Mouse (Mus musculus) heart, postnatal 10 days (tissue): ENCODE data around the gene Erbb4. TPM values are rescaled to one million over a fixed set of nuclear protein-coding genes. Genes with fewer than 3 reads are reported as not detected.
A peak's percentile ranks its signal among the peaks of the same experiment; 100 is the strongest.

Experiments
- DNase-seq, 2 experiments: peaks; one replicate each; pipeline ENCODE4 v3.0.0; 2021
- intact Hi-C: fragments of 180-260 bp; cut with DNase I; formaldehyde crosslinking; loops from one replicate; pipeline ENCODE4 v1.15.1; 2025
- total RNA-seq, 2 experiments: library from RNA; stranded (reverse); gene quantifications; 2 replicates each; pipeline ENCODE4 v1.2.3; 2021

The Erbb4 gene
- total RNA-seq, 2 experiments from 2014 or later: 18.6 to 22.4 TPM

- intact Hi-C loops: no loop called here
- no peak for DNase-seq
These were observed 61.5 kb downstream of the Erbb4 start for GRCm38 (mm10) chr1:69046228-69046978.

- intact Hi-C loops: no loop called here
- no peak for DNase-seq
These were observed 80.0 kb downstream of the Erbb4 start for GRCm38 (mm10) chr1:69027816-69028215.

DNA sequence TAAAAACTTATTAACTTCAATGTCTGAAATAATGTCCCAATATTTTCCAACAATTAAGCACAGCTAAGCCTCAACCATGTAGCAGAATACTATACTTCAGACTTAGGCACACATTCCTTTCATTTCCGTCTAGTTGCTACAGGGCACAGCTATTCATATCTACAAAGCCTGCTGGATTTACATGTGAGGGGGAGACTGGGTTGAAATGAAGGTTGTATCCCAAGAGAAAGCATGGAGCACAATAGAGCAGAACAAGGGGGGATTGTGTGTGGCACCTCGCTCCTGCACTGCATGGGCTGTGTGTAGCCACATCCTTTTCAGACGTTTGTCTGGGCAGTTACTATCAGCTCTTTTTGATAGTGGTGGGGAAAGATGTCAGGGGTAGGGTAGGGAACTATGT is 83.0 kb downstream of the Erbb4 start:
- intact Hi-C loops: no loop called here
- DNase-seq: peak; percentile 6 to 19

DNA sequence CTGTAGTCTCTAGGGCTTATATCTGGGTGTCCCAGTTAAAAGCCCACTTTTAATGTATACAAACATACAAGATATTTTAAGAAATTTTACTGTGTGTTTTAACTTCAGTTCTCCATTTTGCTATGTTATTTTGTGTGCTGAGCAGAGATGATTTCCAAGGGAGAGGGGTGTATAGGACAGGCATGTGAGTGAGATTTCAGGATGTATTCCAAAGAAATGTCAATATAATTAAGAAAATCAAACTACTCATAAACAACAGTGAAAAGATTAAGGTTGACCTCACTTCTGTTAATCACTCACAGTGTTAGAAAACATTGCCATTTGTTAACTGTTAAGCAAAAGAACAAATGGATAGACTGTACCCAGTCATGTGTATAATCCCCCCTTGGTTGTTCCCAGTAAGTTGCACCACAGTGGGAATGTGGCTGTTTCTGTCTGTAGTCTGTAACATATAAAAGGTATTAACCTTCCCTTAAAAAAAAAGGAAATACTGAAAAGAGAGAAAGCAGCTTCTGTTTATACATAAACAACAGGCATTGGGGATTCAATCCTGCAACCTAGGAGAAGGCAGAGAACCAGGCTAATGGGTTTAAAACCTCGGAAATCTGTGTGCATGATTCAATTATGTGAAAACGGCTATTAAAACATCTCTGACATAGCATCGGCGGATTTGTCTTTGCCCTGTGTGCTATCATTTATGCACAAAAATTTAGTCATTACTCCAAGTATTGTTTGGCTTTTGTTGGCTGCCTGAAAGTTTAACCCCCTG is 84.5 kb downstream of the Erbb4 start:
- intact Hi-C loops: no loop called here
- DNase-seq: no peak

DNA sequence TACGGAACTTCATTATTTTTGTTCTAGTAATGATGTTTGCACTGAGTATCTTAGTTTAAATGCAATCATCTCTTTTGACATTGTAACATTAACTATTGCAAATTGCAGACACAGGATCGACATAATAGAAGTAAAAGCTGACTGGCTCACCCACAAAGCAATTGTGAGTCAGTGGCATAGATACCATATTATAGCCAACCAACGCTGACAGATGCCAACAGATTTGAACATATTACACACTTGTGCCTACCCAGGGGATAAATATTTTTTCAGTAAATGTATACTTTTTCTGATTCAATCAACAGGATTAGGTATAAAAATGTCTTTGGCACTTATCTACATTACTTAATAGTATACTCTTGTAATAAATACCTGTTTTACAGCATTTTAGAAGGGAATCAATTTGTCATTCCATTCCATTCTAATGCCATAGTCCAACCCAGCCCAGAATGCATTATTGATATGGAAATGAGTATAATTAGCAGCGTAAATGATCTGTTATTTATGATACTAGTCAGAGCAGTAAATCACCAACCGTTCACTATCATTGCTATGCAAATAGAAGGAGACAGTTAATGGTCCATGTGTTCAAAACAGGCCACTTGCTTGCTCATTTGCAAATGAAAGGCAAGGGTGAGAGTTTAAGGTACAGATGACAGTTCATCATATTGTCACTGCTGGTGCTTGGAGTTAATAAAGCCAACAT is 97.9 kb downstream of the Erbb4 start:
- intact Hi-C loops: no loop called here
- no peak for DNase-seq

- DNase-seq: no peak
- intact Hi-C loops: no loop called here
These were observed 106.5 kb downstream of the Erbb4 start for GRCm38 (mm10) chr1:69001371-69001770.

GRCm38 (mm10) chr1:68979251-68979650 is 128.6 kb downstream of the Erbb4 start:
- DNase-seq: no peak
- intact Hi-C loops: no loop called here

- intact Hi-C loops: no loop called here
- no peak for DNase-seq
These were observed 129.3 kb downstream of the Erbb4 start for GRCm38 (mm10) chr1:68978571-68978970.

- intact Hi-C loops: loop anchor here (5.0 kb wide), 1 partner anchor 134 kb away; the partner anchor contains the start of gene Erbb4
- peak; percentile 66 to 74 for DNase-seq
These were observed 134.3 kb downstream of the Erbb4 start for GRCm38 (mm10) chr1:68973355-68974127.

DNA sequence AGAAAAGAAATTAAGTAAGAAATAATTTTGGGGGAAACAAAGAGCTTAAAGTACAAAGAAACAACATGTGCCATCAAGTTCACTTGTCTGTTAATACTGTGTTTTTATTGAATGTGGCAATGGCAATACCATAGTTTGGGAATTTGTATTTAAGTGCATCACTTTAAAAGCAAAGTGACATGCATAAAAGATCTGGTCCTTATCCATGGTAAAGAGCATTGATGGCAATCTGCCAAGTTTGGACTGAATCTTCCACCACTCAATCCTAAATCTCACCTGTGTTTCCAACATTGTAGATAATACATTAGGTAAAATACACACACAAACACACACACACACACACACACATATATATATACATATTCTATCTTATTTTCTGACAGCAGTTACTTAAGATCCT is 143.7 kb downstream of the Erbb4 start:
- intact Hi-C loops: no loop called here
- no peak for DNase-seq

- intact Hi-C loops: no loop called here
- DNase-seq: no peak
These were observed 146.3 kb downstream of the Erbb4 start for GRCm38 (mm10) chr1:68961365-68962116.

DNA sequence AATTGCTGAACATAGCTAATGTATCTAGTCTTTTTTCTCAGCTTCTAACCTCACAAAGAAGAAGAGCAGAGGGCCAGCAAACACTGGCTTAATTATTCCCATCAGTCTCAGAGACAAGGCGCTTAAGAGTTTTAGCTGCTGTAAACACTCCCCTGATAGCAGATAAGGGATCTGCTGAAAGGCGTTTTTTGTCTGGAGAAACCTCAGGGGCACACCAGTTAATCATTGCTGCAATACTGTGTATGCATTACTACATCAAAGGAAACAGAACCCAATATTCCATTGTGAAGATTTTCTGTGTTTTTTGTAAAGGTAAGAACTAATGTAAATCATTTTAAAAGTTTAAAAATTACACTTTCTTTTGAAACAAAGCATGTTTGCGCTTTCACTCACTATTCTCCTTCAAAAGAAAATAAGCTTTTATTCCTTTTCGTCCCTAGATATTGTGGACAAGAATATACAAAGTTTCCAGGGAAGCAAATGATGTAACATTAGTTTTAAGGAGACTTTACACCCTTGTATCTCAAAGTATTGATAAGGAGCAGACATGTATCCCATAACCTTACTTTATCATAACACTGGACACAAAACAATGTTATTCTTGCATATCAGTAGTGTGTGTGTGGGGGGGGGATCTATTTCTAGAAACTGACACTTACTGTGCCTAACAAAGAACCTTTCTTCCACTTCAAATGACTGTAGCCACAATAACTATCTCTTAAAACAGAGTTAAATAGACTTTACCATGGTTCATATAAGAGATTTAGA is 150.9 kb downstream of the Erbb4 start:
- no peak for DNase-seq
- intact Hi-C loops: no loop called here

DNA sequence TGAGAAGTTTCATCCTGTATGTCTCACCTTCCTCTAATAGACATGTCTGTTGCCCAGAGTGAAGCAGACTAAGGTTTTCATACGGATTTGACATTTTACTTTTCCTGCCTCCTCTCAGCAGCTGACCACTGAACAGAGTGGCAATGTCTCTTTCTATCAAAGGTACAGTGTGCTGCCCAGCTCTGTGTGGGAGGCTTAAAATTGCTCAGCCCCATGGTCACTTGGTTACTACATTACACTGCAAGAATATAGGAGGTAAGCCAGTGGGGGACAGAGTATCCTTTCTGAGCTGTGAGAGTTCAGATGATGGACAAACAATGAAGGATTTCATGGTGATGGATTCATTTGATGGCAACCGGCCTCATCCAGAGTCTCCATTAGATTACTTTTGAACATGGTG is 152.4 kb downstream of the Erbb4 start:
- DNase-seq: no peak
- intact Hi-C loops: no loop called here

GRCm38 (mm10) chr1:68943141-68943540 is 164.7 kb downstream of the Erbb4 start:
- no peak for DNase-seq

GRCm38 (mm10) chr1:68934804-68935203 is 173.1 kb downstream of the Erbb4 start:
- no peak for DNase-seq

More at GRCm38 (mm10) chr1:68943141-68943540, 164.7 kb downstream of the Erbb4 start:
- intact Hi-C loops: no loop called here

GRCm38 (mm10) chr1:68933330-68934065 is 174.4 kb downstream of the Erbb4 start:
- DNase-seq: no peak
- intact Hi-C loops: no loop called here

More at GRCm38 (mm10) chr1:68934804-68935203, 173.1 kb downstream of the Erbb4 start:
- intact Hi-C loops: no loop called here

GRCm38 (mm10) chr1:68917828-68918227 is 190.0 kb downstream of the Erbb4 start:
- intact Hi-C loops: no loop called here
- no peak for DNase-seq

- intact Hi-C loops: no loop called here
- DNase-seq: no peak
These were observed 215.8 kb downstream of the Erbb4 start for GRCm38 (mm10) chr1:68892041-68892440.
